Mouse (Mus musculus): Measurements from ENCODE around the gene Sec22b.

DNA sequence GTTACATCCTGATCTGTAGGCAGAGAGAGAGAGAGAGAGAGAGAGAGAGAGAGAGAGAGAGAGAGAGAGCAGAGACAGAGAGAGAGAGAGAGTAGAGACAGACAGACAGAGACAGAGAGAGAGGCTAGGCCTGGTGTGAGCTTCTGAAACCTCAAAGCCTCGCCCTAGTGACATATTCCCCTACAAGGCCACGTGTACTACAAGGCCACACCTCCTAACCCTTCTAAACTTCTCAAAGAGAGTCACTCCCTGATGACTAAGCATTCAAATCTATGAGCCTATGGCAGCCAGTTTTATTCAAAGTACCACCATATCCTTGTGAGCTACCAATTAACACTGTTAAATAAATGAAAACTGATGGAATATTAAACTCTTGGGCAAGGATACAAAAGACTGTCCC lies 66.6 kb downstream of the Sec22b start:
- TF ChIP-seq POLR2A (IDR thresholded peaks at IDR 0.05; ENCODE audit: insufficient read depth, low read length), result no peak
- no peak for TF ChIP-seq CTCF (IDR thresholded peaks at IDR 0.05; ENCODE audit: low read depth, low read length)
- TF ChIP-seq EP300 (IDR thresholded peaks at IDR 0.05; ENCODE audit: insufficient read depth, low read depth, low read length), result no peak

Measured in ES-Bruce4 (cell line).